Mouse (Mus musculus) liver, postnatal 0 days (tissue): ENCODE results near the gene Ccdc14.

Experiments used
- CTCF ChIP-seq: sonication (generic); IDR thresholded peaks from 2 replicates; pipeline ENCODE4 v1.5.1; 2016; ENCODE audit warnings: antibody characterized with exemption, low read depth
- EP300 ChIP-seq: IDR thresholded peaks from 2 replicates; pipeline ENCODE4 v1.6.1; 2016; ENCODE audit warnings: antibody characterized with exemption, low read depth, mild to moderate bottlenecking

GRCm38 (mm10) chr16:34763959-34764591, 73.7 kb downstream of the Ccdc14 start:
- TF ChIP-seq CTCF (no peak), EP300 (no peak)
